Mouse (Mus musculus) olfactory bulb, adult 2 months (tissue): ENCODE results near the gene Slc35b1.

Experiments
- CTCF ChIP-seq: fragments of 200-500 bp; IDR thresholded peaks from 2 replicates; pipeline ENCODE4 v1.5.1; 2012; ENCODE audit warnings: low read depth, mild to moderate bottlenecking, low read length, moderate library complexity; ENCODE audit not compliant: insufficient read depth
- POLR2A ChIP-seq: fragments of 200-500 bp; IDR thresholded peaks from 2 replicates; pipeline ENCODE4 v1.6.1; 2012; ENCODE audit warnings: mild to moderate bottlenecking, low read depth, low read length, moderate library complexity; ENCODE audit not compliant: insufficient read depth

GRCm38 (mm10) chr11:95344181-95344580 is 40.3 kb upstream of the Slc35b1 start:
- TF ChIP-seq POLR2A (no peak), CTCF (no peak)
